Mouse (Mus musculus) right cerebral cortex, postnatal 4 days (tissue): Measurements from ENCODE around the gene Agmat.
"Not testable (repeated sequence)": the region's sequence is repeated elsewhere in the genome, so short reads cannot be mapped to it uniquely, and the experiment has no call there.

ENCODE experiments used
- DNase-seq: peaks from one replicate; pipeline ENCODE4 v3.0.0-alpha.2; 2022

Gene Agmat

DNA sequence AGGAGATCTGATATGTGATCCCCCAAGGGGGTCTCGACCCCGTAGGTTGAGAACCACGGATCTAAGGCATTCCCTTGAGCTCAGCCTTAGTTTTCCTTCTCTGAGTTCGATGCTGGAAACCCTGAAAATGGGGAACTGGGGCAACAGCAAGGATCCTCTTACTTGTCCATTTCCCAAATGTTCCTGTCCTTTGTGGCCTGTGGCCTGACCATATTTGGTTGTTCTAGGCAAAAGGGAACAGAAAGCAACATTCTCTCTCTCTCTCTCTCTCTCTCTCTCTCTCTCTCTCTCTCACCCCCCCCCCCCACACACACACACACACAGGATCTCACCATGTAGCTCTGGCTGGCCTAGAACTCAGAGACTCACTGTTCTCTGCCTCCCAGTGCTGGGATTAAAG, 9.6 kb upstream of the Agmat start:
- DNase-seq, result no peak

DNA sequence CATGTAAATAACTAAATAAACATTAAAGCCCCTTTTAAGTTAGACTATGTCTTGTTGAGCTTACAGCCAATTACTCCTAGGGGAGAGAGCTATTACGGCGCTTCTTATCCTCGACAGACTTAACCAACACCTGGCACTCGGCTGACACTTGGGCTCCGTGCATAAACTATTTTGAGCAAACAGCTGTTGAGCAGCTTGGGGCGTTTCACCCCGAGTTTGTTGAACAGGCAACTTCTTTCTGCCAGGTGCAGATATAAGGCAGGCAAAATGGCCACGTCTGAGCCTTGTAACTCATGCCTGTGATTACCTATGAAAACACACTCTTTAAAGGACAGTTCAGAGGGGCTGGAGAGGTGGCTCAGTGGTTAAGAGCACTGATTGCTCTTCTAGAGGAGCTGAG, 8.5 kb upstream of the Agmat start:
- no peak for DNase-seq

GRCm38 (mm10) chr4:141741856-141742255, 4.6 kb upstream of the Agmat start:
- no peak for DNase-seq

DNA sequence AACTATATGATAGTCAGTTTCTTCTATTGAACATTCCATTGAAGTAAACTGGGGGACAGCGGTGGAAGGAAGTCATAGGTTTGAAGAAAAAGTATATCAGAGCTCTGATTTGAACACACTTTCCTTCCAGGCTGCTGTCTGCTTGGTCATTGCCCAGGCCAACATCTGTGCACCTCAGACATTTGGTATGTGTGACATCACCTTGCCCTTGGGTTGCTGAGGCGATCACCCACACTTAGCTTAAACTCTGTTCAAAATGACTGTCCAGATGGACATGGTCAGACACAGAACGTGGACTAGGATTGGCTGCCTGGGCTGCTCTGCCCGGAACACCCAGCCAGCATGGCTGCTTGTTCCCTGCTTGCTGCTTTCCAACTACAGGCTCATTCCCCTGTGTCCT, 4.1 kb upstream of the Agmat start:
- DNase-seq, result no peak

- DNase-seq, result no peak
These were observed 3.1 kb downstream of the Agmat start for GRCm38 (mm10) chr4:141749557-141749956.

DNA sequence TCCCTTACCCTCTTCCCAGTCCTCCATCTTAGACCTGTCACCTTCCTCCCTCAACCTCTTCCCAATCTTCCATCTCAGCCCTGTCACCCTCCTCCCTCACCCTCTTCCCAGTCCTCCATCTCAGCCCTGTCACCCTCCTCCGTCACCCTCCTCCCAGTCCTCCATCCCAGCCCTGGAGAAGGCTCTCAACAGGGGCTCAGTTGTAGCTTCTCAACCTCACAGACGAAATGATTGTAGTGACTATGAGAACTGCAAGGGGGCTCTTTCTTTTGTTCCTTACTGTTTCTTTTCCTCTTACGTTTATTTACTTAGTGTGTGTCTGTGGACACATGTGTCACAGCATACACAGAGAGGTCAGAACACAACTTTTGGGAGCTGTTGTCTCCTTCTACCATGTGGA, 4.4 kb downstream of the Agmat start:
- DNase-seq, result no peak

DNA sequence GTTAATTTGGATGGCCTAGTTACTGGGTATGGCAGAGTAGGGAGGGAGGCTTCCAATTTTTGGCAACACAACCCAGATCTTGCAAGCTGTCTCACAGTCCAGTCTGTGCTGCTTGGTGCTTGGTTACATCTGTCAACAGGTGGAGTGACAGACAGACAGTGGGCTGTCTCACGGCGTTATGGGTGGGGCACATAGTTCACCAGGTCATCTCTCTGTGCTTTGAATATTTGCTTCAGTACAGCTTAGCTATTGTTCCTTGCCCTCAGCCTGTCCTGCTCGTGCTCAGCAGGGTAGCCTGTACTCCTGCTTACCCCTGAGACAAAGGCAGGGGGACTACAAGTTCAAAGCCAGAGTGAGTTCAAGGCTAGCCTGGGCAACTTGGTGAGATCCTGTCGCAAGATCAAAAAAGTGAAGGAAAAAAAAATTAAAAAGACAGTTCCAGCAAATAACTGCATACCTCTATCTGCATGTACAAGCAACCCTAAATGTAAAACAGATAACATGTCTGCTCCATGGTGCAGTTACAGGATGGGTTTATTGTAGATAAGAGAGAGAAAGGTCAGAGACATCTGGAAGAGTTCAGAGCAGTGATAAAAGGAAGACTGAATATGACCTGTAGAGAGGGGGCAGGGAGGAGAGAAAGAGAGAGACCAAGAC, 5.1 kb downstream of the Agmat start:
- DNase-seq, result no peak

DNA sequence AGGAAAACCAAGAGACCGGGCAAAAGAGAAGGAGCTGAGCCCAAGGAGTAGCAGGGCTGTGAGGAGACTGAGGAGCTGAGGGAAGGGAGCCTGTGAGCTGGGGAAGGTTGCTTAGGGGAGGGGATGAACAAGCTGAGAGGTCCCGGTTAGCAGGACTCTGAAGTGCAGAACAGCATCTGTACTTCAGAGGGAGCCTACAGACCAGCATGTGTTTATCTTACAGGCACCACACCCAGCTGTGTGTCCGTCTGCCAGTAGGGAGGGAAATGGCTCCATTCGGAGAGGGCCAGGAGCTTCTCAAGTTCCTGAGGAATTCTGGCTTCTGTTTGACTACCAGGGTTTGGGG, 5.6 kb downstream of the Agmat start:
- DNase-seq, result no peak

DNA sequence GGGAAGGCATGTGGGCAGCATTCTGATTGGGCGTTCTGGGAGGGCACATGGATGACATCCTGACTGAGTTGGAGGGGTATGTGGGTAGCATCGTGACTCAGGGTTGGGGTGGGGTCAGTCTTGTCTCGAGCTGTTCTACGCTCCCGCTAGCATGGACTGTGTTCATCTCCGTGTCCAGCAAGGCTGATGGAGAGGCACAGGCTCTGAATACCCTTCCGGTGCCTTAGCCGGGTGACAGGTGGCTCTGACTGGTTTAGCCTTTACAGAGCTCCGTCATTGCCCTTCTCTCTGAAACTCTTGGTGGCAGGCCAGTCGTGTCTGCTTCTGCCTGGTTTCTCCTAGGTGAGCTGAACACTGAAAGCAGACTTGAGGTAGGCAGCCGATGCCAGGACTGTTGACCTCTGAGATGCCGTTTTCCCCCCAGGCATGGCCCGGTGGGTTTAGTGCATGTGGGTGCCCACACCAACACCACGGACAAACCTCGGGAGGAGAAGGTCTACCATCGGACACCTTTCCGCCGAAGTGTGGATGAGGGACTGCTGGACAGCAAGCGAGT, 9.0 kb downstream of the Agmat start:
- DNase-seq, result no peak

DNA sequence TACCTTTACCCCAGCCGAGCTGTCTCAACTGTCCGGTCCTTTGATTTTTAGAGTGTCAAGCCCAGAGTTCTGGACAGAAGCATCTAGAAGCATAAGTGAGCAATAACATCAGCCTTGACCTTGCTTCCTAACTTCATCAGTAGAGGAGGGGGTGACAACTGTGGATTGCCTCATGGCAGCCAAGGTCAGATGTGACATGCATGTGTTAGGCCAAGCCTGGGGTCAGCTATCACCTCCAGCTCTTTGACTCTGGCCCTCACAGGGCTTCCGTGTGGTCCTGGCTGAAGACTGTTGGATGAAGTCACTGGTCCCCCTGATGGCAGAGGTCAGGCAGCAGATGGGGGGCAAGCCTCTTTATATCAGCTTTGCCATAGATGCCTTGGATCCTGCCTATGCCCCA, 10.7 kb downstream of the Agmat start:
- no peak for DNase-seq

DNA sequence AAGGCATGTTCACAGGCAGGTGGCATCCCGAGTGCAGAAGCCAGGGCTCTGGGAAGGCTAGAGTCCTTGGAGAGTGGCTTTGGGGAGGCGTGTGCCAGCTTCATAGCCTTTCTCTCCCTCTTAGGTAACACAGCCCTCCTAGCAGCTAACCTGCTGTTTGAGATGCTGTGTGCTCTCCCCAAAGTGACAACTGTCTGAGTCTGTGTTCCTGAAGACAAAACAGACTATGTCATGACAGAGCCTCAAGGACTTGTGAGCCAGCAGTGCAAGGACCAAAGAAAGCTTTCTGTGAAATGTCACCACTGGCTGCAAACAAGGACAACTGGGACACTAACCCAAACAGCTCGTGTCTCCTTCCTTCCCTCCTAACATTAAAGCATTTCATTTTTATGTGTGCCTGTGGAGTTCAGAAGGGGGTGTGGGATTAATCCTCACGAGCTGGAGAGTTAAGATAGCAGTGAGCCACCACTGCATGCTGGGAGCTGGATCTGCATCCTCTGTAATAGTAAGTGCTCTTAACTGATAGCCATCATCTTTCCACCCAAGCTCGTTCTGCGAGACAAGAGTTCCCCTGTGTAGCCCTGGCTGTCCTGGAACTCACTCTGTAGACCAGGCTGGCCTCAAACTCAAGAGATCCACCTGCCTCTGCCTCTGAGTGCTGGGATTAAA, 12.5 kb downstream of the Agmat start:
- DNase-seq, result no peak

GRCm38 (mm10) chr4:141760942-141761341, 14.5 kb downstream of the Agmat start:
- DNase-seq, result no peak

DNA sequence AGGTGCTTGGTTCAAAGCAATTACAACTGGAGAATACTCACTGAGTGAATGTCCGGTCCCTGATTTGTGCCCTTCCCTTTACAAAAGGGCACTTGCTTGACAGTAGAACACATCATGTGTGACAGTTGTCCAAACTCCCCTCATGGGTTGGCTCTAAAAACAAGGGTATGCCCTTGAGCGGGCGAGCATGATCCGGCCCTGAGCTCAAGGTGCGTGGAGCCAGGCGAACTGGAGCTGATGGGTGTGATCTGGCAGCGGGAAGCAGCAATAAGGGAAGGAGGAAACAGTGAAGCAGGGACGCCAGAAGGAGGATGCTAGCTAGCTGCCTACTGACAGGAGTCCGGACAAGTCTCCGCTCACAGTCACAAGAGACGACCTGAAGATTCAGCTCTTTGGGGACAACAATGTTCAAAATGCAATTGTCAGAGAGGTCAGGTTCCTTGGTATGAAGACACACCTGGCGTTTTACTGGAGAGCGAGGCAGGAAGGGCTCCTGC, 15.7 kb downstream of the Agmat start:
- no peak for DNase-seq

DNA sequence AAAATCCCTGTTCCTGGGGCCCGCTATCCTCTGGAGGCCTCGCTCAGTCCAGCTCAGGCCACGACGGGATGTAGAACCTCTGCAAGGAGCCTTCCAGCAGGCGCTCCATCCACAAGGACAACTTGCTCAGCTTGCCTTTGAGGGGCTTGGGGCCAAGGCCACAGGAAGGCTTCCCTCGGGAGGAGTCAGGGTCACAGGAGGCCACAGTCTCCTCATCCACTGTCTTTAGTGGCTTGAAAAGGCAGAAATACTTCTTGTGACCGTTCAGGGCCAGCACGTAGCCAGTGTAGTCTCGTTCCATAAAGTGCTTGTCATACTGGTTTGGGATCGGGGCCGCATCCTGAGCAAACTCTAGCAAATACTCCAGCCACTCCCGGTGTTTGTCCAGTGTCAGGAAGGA, 17.0 kb downstream of the Agmat start:
- no peak for DNase-seq

- no peak for DNase-seq
These were observed 18.5 kb downstream of the Agmat start for GRCm38 (mm10) chr4:141765008-141765407.

DNA sequence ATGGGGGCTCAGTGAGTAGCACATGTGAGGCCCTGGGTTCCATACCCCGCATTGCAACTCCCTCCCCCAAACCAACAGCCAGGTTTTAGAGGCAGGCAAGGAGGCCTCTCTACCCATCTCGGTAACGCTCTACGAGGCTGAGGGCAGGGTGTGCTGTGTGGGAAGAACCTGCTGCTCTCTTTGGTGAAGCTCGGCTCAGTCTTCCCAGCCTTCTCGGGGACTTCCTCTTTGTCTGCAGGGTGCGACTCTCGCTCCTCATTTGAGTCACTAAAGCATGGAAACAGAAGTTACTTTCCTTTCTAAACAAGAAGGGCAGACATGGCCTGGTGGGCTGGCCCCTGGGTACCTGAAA, 19.8 kb downstream of the Agmat start:
- DNase-seq, result no peak

DNA sequence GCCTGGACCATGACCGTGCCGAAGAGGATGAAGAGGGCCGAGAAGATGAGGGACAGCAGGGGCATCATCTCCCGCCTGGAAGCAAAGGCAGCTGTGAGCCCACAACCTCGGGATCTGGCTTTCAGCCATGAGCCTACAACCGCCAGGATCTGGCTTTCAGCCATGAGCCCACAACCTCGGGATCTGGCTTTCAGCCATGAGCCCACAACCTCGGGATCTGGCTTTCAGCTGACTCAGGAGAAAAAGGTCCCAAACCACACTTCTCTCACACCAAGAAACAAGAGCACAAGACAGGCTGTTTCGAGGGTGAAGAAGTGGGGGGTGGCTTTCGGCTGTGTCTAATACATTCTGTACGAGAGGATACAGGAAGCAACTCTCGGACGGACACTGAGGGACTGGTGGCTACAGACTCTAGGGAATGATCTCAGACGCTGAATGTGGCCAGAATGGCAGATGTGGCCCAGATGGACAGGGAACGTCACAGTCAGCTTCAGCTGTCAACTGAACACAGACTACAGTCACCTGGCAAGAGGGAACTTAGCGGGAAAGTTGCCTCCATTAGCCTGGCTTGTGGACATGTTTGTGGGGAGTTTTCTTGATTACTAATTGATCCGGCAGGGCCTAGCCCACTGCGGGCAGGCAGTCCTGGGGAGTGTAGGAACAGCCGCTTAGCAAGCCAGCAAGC, 20.3 kb downstream of the Agmat start:
- DNase-seq, result peak; percentile 44

- DNase-seq, result no peak
These were observed 21.0 kb downstream of the Agmat start for GRCm38 (mm10) chr4:141767353-141768036.

GRCm38 (mm10) chr4:141769501-141770160, 23.2 kb downstream of the Agmat start:
- DNase-seq, result no peak

DNA sequence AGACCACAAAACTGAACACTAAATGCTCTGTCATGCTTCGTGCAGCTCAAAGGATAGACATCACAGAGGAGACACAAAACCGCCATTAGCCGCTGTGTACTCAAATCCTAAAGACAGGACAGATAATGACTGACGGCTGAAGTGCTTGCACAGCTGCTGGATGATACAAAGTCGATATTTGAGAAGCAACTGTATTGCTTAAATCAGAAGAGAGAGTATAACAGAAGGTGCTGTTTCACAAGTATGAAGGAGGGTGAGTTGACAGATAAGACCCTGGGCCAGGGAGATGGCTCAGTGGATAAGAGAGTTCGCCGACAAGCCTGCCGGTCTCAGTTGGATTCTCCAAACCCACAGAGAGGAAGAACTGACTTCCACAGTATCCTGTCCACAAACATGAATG, 25.4 kb downstream of the Agmat start:
- DNase-seq, result no peak

DNA sequence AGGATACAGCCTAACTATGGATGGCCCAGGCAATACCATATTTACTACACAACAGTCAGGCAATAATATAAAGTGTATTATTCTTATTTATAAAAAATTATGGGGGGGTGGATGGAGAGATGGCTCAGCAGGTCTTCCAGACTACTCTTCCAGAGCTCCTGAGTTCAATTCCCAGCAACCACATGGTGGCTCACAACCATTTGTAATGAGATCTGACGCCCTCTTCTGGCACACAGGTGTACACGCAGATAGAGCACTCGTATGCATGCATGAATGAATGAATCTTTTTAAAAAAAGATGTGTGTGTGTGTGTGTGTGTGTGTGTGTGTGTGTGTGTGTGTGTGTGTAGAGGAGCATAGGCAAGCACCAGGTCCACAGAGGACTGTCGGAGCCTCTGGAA, 26.5 kb downstream of the Agmat start:
- DNase-seq, result not testable (repeated sequence)

GRCm38 (mm10) chr4:141779828-141780227, 33.4 kb downstream of the Agmat start:
- DNase-seq, result no peak
